Mouse (Mus musculus) midbrain, embryonic 12.5 days (tissue): ENCODE data around the gene 9230102O04Rik. TPM values are rescaled to one million over a fixed set of nuclear protein-coding genes. Genes with fewer than 3 reads are reported as not detected.

Experiments used
- ATAC-seq: fragments of 200-750 bp; cut with Nextera tagmentation; 2 replicates; pipeline ENCODE4 v1.8.0; 2017; ENCODE audit warnings: low read depth, moderate TSS enrichment, moderate library complexity; ENCODE audit not compliant: low FRiP score
- H3K27ac ChIP-seq: fragments of 300-500 bp; sonication (generic); replicated peaks from 2 replicates; pipeline ENCODE4 v1.5.1; 2016; ENCODE audit warnings: mild to moderate bottlenecking
- H3K27me3 ChIP-seq: fragments of 300-500 bp; sonication (generic); 2 replicates; pipeline ENCODE4 v1.6.1; 2016; ENCODE audit warnings: mild to moderate bottlenecking
- H3K36me3 ChIP-seq: fragments of 300-500 bp; sonication (generic); 2 replicates; pipeline ENCODE4 v1.6.1; 2016
- H3K4me1 ChIP-seq: fragments of 300-500 bp; sonication (generic); 2 replicates; pipeline ENCODE4 v1.6.1; 2016
- H3K4me2 ChIP-seq: fragments of 300-500 bp; sonication (generic); replicated peaks from 2 replicates; pipeline ENCODE4 v1.6.1; 2016; ENCODE audit warnings: mild to moderate bottlenecking, moderate library complexity
- H3K4me3 ChIP-seq: fragments of 300-500 bp; sonication (generic); 2 replicates; pipeline ENCODE4 v1.5.1; 2016; ENCODE audit warnings: mild to moderate bottlenecking
- H3K9ac ChIP-seq: fragments of 300-500 bp; sonication (generic); replicated peaks from 2 replicates; pipeline ENCODE4 v1.6.1; 2016; ENCODE audit warnings: mild to moderate bottlenecking, moderate library complexity
- H3K9me3 ChIP-seq: fragments of 300-500 bp; sonication (generic); 2 replicates; pipeline ENCODE4 v1.6.1; 2016; ENCODE audit warnings: mild to moderate bottlenecking
- WGBS: fragments of 180-500 bp; shearing (Covaris S2); methylation state at CpG from one replicate; pipeline ENCODE4 v1.1.7; 2016; 5-methylcytosine and 5-hydroxymethylcytosine counted together
- polyA plus RNA-seq: library from polyadenylated mRNA; unstranded; fragments of >200 nt; fragmentation: Nextera tagmentation; extraction: Ambion mirVana; gene quantifications from 2 replicates; pipeline ENCODE4 v1.2.1, GENCODE M21; 2016

Gene 9230102O04Rik
- 3.0 and 3.5 TPM in 2 replicates for polyA plus RNA-seq

DNA sequence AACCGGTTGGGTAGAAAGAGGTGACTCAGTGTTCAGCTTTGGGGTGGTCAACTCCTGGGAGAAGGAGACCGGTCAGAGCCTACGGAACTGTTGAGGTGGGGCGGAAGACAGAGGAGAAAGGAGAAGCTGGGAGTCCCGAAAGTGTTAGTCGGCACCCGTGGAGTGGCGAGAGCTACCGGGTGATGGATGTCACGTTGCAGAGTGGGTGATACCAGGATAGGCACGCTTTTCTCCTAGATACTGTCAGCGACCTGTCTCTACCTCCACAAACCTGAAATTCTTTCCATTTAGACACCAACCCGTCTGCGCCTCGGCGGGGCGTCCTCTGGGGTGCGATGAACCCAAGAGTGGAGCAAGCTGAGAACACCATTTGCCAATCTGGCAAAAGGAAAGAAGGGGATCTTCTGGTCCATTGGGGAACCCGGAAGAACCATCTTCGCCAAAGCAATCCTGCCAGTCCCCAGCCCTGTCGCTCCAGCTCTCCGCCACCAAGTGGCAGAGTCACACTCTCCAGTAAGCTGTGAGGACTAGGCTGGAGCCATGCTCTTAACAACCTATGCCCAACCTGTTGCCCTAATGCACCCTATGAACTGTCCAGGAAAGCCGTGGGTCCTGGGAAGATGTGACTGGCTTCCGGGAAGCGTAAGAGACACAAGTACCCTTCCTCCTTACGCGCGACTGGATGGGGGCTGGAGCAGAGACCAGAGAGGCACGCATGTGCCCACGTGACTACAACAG is at the start of gene 9230102O04Rik:
9230102O04Rik (minus strand) TSS at position 628 of the 738 bp plus-strand sequence.
- H3K36me3 ChIP-seq = no peaks in the 10 kb centered on the region
- peaks cover 93% of the 10 kb centered on the region for H3K27me3 ChIP-seq
- no peaks in the 10 kb centered on the region for H3K9me3 ChIP-seq
- peak within 1 kb of the TSS; percentile 35; the same call in 1 of the 2 replicates for H3K27ac ChIP-seq
- H3K4me1 ChIP-seq = peaks cover 15% of the 10 kb centered on the region
- H3K4me2 ChIP-seq = peak within 1 kb of the TSS; percentile 29
- ATAC-seq = peak; percentile 70
- H3K4me3 ChIP-seq = peak within 1 kb of the TSS; percentile 27
- H3K9ac ChIP-seq = no peak within 1 kb of the TSS
- WGBS = under 1% methylated on average over 30 of the region's 30 CpGs

DNA sequence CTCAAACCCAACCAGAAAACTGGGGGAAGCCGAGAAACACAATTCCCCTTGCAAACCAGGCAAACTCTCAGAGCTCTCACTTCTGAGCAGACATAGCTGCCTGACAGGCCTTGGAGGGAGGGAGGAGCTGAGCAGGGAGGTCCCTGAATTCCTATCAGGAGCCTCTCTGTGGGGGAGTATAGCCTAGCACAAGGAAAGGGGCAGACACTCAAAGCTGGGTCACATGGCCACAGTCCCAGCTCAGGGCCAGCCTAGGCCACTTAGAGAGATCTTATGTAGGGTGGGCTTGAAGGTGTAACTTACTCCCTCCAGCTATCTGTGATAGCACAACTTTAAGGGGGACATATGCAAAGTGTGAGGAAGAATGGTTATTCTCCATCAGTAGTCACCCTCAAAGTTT is 46.6 kb upstream of the 9230102O04Rik start:
- no peak overlapping the region for H3K9ac ChIP-seq
- H3K4me1 ChIP-seq = no peaks in the 10 kb centered on the region
- no peak overlapping the region for H3K4me3 ChIP-seq
- H3K27me3 ChIP-seq = no peaks in the 10 kb centered on the region
- peak; percentile 58; the same call in 1 of the 2 replicates for ATAC-seq
- no peak overlapping the region for H3K27ac ChIP-seq
- peaks cover 6% of the 10 kb centered on the region; the same call in 1 of the 2 replicates for H3K36me3 ChIP-seq
- H3K9me3 ChIP-seq = no peaks in the 10 kb centered on the region
- 33% methylated on average over 1 of the region's 1 CpGs for WGBS
- H3K4me2 ChIP-seq = no peak overlapping the region

- no peak for ATAC-seq
- WGBS = 77% methylated on average over 4 of the region's 4 CpGs
Measured at GRCm38 (mm10) chr2:9926905-9927283, 37.6 kb upstream of the 9230102O04Rik start.

GRCm38 (mm10) chr2:9926194-9926904 is 37.0 kb upstream of the 9230102O04Rik start:
- no peak for ATAC-seq
- H3K4me3 ChIP-seq = no peak overlapping the region
- no peak overlapping the region for H3K9ac ChIP-seq
- H3K36me3 ChIP-seq = no peaks in the 10 kb centered on the region
- peaks cover 6% of the 10 kb centered on the region; the same call in 1 of the 2 replicates for H3K4me1 ChIP-seq
- 43% methylated on average over 7 of the region's 7 CpGs for WGBS
- no peaks in the 10 kb centered on the region for H3K9me3 ChIP-seq
- H3K27me3 ChIP-seq = no peaks in the 10 kb centered on the region
- H3K4me2 ChIP-seq = no peak overlapping the region
- H3K27ac ChIP-seq = no peak overlapping the region

More at GRCm38 (mm10) chr2:9926905-9927283, 37.6 kb upstream of the 9230102O04Rik start:
- no peak overlapping the region for H3K27ac ChIP-seq
- no peak overlapping the region for H3K4me3 ChIP-seq
- no peak overlapping the region for H3K4me2 ChIP-seq
- peaks cover 6% of the 10 kb centered on the region; the same call in 1 of the 2 replicates for H3K4me1 ChIP-seq
- no peak overlapping the region for H3K9ac ChIP-seq
- no peaks in the 10 kb centered on the region for H3K9me3 ChIP-seq
- no peaks in the 10 kb centered on the region for H3K36me3 ChIP-seq
- H3K27me3 ChIP-seq = no peaks in the 10 kb centered on the region

GRCm38 (mm10) chr2:9918691-9919471 is 29.5 kb upstream of the 9230102O04Rik start:
- Histone ChIP-seq H3K9ac (no peak overlapping the region), H3K4me1 (no peaks in the 10 kb centered on the region), H3K9me3 (no peaks in the 10 kb centered on the region), H3K27me3 (no peaks in the 10 kb centered on the region), H3K4me2 (no peak overlapping the region), H3K4me3 (no peak overlapping the region), H3K27ac (no peak overlapping the region), H3K36me3 (peaks cover 16% of the 10 kb centered on the region)
- ATAC-seq = no peak
- 94% methylated on average over 17 of the region's 17 CpGs for WGBS

DNA sequence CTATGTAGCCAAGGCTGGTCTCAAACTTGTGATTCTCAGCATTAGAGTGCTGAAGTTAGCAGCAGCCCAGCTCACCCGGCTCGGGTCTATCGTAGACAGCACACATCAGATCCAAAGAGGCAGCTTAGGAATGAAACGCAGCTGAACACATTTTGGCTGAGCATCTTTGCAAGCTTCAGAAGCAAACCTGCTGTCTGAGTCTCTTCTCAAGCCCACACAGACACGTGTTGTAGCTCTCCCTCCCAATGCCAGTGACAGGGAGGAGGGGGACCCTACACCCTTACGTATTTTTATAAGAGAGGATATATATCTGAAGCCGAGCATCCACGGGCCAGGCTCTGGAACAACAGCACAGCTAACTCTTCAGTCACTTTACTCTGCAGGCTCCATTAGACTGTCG is 28.3 kb upstream of the 9230102O04Rik start:
- Histone ChIP-seq H3K9ac (no peak overlapping the region), H3K27me3 (no peaks in the 10 kb centered on the region), H3K36me3 (peaks cover 16% of the 10 kb centered on the region), H3K9me3 (no peaks in the 10 kb centered on the region), H3K4me3 (no peak overlapping the region), H3K27ac (no peak overlapping the region), H3K4me2 (no peak overlapping the region), H3K4me1 (no peaks in the 10 kb centered on the region)
- no peak for ATAC-seq
- 89% methylated on average over 9 of the region's 9 CpGs for WGBS

- WGBS = 9% methylated on average over 11 of the region's 11 CpGs
- Histone ChIP-seq H3K27ac (no peak overlapping the region), H3K36me3 (no peaks in the 10 kb centered on the region), H3K9ac (no peak overlapping the region), H3K4me2 (0 out of 2 replicates have a peak overlapping the region, but pooled peaks have one; percentile 11), H3K9me3 (no peaks in the 10 kb centered on the region), H3K4me3 (no peak overlapping the region), H3K27me3 (peaks cover 7% of the 10 kb centered on the region; the same call in 1 of the 2 replicates), H3K4me1 (peaks cover 5% of the 10 kb centered on the region; the same call in 1 of the 2 replicates)
- ATAC-seq = no peak
Measured at GRCm38 (mm10) chr2:9905995-9906394, 16.7 kb upstream of the 9230102O04Rik start.

DNA sequence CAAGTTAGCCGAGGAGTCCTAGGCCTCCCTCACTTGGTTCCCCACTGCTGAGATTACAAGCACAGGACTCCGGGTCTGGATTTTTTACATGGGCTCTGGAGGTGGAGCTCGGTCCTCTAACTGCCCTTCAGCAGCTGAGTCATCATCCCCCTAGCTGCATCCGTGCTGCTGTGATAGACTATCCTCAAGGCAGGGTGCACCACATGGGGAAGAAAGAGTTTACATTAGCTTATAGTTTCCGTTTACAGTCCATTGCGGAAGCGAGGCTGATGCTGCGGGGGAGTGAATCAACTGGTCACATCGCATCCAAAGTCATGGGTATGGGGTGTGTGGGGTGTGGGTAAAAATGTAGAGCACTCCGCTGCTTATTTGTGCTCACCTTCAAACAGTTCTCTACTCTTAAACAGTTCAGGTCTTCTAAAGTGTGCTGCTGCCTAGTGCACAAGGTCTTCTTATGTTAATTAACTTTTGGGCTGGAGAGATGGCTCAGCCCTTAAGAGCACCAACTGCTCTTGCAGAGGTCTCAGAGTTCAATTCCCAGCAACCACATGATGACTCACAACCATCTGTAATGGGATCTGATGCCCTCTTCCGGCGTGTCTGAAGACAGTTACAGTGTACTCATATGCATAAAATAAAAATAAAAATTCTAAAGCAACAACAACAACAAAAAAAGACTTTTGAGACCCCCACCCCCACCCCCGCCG is 14.7 kb upstream of the 9230102O04Rik start:
- 76% methylated on average over 14 of the region's 14 CpGs for WGBS
- Histone ChIP-seq H3K27ac (no peak overlapping the region), H3K4me3 (no peak overlapping the region), H3K4me1 (peaks cover 5% of the 10 kb centered on the region; the same call in 1 of the 2 replicates), H3K36me3 (no peaks in the 10 kb centered on the region), H3K4me2 (no peak overlapping the region), H3K9me3 (no peaks in the 10 kb centered on the region), H3K27me3 (peaks cover 20% of the 10 kb centered on the region), H3K9ac (no peak overlapping the region)
- no peak for ATAC-seq

GRCm38 (mm10) chr2:9897846-9898245 is 8.5 kb upstream of the 9230102O04Rik start:
- 5% methylated on average over 8 of the region's 8 CpGs for WGBS
- Histone ChIP-seq H3K27me3 (peaks cover 79% of the 10 kb centered on the region), H3K4me2 (no peak overlapping the region), H3K4me3 (no peak overlapping the region), H3K9ac (no peak overlapping the region), H3K36me3 (no peaks in the 10 kb centered on the region), H3K27ac (0 out of 2 replicates have a peak overlapping the region, but pooled peaks have one; percentile 10), H3K9me3 (no peaks in the 10 kb centered on the region), H3K4me1 (peaks cover 8% of the 10 kb centered on the region; the same call in 1 of the 2 replicates)
- ATAC-seq = peak; percentile 24; the same call in 1 of the 2 replicates

DNA sequence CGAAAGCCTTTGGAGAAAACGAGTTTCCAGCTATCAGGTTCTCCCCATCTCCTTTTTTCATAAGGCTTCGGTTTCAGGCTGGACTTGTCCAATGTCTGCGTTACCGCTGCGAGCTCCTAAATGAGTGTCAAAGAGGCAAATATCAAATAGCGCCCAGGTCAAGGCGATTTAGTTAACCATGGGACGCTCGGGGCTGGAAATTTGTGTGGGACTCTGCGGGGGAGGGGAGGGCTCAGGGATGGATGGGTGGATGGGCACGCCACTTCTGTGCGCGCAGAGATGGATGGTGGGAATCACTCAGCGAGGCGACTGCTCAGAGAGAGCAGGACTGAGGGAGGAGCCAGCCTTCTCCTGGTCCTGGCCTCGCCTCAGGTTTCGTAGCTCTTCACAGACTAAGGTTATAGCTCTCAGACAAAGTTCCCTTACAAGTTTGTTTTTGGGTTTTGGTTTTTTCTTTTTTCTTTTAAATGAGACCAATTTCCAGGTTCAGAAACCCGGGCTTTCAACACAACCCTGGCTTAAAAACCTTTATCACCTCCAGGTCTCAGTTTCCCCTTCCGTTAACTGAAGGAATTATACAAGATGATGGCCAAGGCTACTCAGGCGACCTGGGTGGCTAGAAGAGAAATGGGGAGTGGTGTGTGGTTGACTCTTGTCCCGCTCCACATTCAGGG is 6.9 kb upstream of the 9230102O04Rik start:
- Histone ChIP-seq H3K4me3 (peak overlapping the region; percentile 21), H3K4me2 (peak overlapping the region; percentile 38), H3K36me3 (no peaks in the 10 kb centered on the region)

More for the DNA sequence above, 6.9 kb upstream of the 9230102O04Rik start:
- H3K9ac ChIP-seq = no peak overlapping the region
- H3K27me3 ChIP-seq = peaks cover 86% of the 10 kb centered on the region
- no peaks in the 10 kb centered on the region for H3K9me3 ChIP-seq
- WGBS = under 1% methylated on average over 22 of the region's 22 CpGs
- peak overlapping the region; percentile 30; the same call in 1 of the 2 replicates for H3K27ac ChIP-seq
- H3K4me1 ChIP-seq = peaks cover 8% of the 10 kb centered on the region; the same call in 1 of the 2 replicates
- ATAC-seq = no peak
